Mouse (Mus musculus): ENCODE data around the gene Prrt1.

Prrt1 gene

DNA sequence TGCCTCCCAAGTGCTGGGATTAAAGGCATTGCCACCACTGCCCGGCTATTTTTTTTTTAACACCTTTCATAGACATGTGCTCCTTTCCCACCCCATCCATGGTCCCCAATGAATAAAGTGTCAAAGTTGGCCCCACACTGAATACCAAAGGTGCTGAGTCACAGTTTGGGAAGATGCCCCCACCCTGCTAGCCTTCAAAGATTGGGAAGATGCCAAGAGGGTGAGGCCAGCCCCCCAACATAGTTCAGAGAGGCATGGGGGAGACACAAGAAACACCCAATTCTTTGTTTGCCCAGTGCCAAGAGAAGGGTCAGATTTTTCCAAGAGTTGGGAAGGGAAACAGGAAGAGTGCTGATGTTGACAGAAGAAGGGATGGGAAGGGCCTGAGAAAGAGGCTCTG, 33.1 kb downstream of the Prrt1 start:
- no peak for DNase-seq (ENCODE audit: inconsistent age in 2 of 2, low spot score in 1 of 2)

DNA sequence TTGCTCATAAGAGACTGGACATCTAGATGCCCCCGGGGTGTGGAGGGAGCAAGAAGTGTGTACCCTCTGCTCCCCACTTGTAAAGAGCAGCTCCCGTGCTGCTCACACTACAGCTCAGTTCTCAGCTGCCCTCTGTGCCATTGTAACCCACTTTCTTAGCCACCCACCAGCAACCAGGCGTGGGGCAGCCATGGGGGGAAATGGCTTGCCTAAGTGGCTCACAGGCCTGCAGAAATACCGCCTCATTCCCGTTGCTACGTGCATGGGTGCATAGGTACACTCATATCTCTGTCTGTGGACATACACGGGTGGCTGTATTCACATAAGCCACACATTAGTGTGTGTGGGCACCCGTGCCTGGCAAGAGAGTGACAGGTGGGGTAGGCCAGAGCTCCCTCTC, 33.6 kb downstream of the Prrt1 start:
- no peak for DNase-seq (ENCODE audit: inconsistent age in 2 of 2, low spot score in 1 of 2)

DNA sequence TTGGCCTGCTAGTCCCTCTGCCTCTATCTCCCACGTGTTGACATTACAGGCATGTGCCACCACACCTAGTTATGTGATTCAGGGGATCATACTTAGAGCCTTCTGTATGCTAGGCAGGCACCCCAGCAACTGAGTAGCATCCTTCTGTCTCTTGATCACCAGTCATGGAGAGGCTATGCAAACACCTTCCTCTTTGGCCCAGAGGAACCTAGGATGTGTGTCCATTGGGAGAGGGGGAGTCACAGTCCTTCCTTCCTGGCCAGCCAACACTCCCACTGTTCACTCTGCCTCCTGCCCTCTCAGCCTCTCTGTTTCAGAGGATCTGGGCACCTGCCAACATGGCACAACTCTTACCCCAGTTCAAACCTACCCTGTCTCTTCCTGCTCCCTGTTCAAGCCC, 34.2 kb downstream of the Prrt1 start:
- no peak for DNase-seq (ENCODE audit: inconsistent age in 2 of 2, low spot score in 1 of 2)

DNA sequence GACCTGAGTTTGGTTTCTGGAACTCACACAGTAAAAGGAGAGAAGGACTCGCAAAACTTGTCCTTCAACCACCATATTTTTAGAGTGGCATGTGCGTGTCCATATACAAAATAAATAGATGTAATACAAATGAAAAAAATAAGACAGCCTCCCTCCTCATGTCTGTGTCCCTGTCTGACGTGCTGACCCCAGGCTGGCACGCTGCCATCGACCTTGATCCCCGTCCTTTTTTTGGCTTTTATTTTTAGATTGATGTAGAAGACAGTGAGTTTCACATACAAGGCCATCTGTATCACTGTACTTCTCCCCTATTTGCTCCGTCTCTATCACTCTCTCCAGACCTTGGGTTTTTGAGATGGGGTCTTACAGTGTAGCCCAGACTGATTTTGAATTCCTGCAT, 35.1 kb downstream of the Prrt1 start:
- DNase-seq (ENCODE audit: inconsistent age in 2 of 2, low spot score in 1 of 2), result peak; percentile 75 to 79

DNA sequence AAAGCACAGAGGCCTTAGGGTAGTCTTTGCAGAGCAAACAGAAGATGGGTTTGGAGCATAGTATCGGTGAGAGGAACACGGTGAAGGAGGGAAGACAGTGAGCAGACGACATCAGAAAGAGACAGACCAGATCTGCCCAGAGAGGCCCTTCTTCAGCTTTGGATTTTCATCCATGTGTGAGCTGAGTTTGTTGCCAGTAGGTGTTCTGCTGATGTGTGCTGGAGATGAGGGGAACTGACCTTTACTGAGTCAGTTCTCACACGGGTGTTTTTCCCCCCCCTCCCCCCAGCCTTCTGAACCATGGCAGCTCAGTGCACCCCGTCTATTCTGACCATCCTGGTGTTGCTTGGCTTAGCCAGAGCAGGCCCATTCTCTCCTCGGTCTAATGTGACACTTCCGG, 40.9 kb downstream of the Prrt1 start, which contains the start of gene Tnxb:
TSS of gene Tnxb (plus strand) at position 301 of the 400 bp plus-strand sequence.
- DNase-seq (ENCODE audit: inconsistent age in 2 of 2, low spot score in 1 of 2), result no peak

DNA sequence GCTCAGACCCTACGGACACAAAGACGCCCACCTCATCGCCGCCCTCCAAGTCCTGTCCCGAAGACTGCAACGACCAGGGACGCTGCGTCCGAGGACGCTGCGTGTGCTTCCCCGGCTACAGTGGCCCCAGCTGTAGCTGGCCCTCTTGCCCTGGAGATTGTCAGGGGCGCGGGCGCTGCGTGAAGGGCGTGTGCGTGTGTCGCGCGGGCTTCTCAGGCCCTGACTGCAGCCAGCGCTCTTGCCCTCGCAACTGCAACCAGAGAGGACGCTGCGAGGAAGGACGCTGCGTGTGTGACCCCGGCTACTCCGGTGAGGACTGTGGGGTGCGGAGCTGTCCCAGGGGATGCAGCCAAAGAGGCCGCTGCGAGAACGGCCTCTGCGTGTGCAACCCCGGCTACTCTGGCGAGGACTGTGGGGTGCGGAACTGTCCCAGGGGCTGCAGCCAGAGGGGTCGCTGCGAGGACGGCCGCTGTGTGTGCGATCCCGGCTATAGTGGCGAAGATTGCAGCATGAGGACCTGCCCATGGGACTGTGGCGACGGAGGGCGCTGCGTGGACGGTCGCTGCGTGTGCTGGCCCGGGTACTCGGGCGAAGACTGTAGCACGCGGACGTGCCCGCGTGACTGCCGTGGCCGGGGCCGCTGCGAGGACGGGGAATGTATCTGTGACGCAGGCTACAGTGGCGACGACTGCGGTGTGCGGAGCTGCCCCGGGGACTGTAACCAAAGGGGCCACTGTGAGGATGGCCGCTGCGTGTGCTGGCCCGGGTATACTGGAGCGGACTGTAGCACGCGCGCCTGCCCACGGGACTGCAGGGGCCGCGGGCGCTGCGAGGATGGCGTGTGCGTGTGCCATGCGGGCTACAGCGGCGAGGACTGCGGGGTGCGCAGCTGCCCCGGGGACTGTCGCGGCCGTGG, 42.1 kb downstream of the Prrt1 start:
- no peak for DNase-seq (ENCODE audit: inconsistent age in 2 of 2, low spot score in 1 of 2)

DNA sequence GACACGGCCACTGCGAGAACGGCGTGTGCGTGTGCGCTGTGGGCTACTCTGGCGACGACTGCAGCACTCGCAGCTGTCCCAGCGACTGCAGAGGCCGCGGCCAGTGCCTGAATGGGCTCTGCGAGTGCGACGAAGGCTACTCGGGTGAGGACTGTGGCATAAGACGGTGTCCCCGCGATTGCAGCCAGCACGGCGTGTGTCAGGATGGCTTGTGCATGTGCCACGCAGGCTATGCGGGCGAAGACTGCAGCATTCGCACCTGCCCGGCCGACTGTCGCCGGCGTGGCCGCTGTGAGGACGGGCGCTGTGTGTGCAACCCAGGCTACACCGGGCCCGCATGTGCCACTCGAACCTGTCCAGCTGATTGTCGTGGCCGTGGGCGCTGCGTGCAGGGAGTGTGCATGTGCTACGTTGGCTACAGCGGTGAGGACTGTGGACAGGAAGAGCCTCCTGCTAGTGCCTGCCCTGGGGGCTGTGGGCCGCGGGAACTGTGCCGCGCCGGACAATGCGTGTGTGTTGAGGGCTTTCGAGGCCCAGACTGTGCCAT, 43.0 kb downstream of the Prrt1 start:
- no peak for DNase-seq (ENCODE audit: inconsistent age in 2 of 2, low spot score in 1 of 2)

DNA sequence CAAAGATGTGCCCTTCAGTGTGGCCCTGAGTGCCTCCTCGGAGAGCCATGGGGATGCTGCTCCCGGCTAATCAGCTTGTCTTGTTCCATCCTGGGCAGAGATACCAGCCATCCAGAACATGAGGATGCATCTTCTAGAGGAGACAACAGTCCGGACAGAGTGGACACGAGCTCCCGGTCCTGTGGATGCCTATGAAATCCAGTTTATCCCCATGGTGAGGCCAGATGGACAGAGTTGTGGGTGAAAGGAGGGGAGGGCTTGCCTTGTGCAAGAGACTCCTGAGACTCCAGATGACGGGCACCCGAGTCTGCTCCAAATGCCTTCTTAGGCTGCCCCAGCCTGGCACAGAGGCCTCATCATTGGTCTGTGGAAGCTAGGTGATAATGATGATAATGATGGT, 43.8 kb downstream of the Prrt1 start:
- no peak for DNase-seq (ENCODE audit: inconsistent age in 2 of 2, low spot score in 1 of 2)

DNA sequence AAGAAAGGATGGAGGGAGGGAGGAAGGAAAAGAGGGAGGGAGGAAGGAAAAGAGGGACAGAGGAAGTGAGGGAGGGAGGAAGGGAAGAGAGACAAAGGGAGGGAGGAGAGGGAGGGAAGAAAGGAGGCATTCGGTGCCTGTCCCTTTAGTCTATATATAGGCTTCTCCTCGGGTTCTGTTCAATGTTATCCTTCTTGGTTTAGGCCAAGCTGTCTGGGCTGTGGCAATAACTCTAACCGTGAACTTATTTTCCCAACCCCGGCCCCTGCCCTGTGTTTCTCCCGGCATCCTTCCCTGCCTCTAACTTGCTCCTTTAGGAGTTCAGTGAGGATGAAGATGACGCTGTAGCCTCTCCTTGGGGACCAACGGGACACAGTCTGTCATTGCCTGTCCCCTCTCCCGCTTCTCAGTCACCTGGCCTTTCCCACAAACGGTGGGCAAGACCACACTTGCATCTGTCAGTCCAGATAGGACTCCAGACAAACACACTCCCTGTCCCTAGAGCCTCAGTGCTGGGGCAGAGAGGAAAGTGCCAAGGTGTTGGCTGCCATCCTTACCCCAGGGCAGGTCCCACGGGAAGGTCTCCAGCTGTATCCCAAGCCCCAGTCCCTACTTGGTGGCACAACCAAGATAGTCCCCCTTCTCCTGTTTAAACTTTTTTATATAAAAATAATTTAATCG, 45.3 kb downstream of the Prrt1 start:
- DNase-seq (ENCODE audit: inconsistent age in 2 of 2, low spot score in 1 of 2), result no peak

DNA sequence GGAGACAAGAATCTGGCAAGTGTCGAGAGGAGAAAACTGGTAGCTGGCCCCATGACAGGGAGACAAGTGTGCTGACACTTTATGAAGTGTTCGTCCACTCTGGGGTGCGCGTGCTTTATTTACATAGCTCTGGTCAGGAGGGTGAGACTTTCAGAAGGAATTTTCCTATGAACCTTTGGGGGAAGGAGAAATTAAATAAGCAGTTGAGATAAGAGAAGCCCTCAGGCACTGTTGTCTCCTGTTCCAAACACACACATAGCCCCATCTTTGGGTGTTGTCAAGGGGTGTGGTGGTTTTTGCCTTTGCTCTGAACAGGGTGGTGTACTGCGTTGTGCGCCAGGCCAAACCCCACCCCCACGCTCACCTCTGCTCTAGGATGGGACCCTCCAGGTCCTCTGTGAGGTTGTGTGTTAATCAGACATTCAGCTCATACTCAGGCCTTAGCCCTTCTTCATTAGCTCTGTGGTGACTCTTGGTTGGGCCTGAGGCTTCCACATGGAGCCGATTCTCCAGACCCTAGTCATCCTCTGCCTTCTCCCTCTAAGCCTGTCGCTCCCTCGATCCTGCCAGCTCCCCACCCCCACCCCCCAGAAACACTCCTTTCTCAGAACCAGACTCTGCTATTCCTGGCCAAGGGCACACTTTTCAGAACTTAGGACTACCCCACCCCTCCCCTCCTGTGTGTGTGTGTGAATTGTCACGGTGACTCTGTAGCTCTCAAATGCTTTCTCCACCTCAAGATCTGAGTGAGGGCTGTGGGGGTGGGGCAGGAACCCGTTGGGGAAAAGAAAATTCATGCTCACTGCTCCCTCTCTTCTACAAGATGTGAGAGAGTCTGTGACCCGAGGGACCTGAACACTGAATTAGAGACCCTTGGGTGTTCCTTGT, 46.1 kb downstream of the Prrt1 start:
- DNase-seq (ENCODE audit: inconsistent age in 2 of 2, low spot score in 1 of 2), result no peak

DNA sequence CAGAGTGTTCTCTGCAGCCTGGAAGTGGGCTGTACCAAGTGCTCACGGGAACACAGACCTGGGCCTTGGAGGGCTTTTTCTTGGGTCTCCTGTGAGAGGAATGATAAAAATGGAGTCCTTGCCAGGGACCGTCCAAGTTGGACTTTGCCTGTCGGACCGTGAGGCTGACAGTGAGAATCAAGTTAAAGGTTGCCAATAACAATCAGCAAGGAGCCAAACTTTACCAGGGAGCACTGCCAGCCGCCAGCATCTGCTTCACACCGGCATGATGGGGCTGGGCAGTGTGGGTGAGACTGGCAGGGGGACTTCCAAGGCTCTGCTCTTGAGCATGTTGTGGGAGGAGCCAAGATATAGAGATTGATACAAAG, 46.7 kb downstream of the Prrt1 start:
- DNase-seq (ENCODE audit: inconsistent age in 2 of 2, low spot score in 1 of 2), result no peak

DNA sequence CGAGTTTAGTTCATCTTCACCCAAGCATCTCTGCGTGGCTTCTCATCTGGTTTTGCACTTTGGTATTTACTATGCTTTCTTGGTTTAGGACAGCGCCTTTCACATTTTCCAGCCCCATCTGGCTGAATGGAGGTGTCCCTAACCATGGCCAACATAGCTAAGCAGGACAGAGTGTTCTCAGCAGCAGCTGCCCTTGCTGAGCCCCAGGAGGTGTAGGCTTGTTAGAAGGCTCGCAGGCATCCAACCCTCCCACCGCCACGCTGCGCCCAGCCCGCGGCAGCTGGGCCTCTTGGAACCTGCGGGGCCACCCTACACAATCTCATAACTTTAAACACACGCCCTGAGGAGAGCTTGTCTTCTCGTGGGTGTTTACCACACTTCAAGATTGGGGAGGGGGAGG, 47.3 kb downstream of the Prrt1 start:
- DNase-seq (ENCODE audit: inconsistent age in 2 of 2, low spot score in 1 of 2), result no peak

DNA sequence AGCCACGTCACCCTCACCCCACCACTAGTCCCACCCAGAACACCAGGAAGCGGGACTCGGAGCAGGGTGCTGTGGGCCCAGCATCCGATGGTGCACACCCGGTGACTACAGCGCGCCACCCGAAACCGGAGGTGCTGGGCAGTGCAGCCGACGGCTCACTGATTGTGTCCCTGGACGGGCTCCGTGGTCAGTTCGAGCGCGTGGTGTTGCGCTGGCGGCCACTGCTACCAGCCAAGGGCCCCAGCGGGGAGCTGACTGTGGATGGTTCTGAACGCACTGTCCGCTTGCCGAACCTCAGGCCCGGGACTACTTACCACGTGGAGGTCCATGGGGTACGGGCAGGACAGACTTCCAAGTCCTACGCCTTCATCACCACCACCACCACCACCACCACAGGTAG, 50.9 kb downstream of the Prrt1 start:
- DNase-seq (ENCODE audit: inconsistent age in 2 of 2, low spot score in 1 of 2), result no peak

DNA sequence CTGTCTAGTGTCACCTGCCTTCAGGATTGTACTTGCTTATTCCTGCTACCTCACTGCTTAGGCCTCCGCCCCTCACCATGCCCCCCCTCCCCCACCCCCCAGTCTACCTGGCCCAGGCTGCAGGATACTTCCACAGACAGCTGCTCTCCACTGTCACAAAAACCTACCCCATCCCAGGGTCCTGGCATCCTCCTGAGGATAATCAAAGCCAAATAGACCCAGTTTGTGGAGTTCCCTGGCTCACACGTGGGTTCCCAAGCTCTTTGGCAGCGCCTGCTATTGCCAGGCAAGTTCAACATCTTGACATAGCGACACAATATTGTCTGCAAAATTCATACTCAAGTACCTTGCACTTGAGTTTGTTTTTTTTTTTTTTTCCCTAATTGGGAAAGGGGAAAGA, 51.3 kb downstream of the Prrt1 start:
- DNase-seq (ENCODE audit: inconsistent age in 2 of 2, low spot score in 1 of 2), result no peak

DNA sequence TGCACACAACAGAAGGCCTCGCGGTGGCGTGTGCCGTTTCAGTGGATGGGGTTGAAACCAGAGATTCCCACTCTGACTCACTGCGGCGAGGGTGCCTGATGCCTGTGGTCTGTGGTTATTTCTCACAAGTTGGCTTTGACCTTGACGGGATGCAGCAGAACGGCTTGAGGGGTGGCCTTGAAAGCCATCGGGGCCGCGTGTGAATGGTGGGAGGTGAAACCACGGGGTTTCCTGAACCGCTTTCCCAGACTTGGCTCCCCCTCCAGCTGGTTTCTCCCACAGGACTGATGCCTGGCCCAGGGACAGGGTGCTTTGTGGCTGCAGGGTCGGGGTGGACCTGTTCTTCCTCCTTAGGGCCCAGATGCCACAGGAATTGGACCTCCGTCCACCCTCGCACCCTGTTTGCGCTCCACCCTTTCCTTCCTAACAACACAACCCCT, 51.8 kb downstream of the Prrt1 start:
- peak; percentile 85 to 89 for DNase-seq (ENCODE audit: inconsistent age in 2 of 2, low spot score in 1 of 2)

DNA sequence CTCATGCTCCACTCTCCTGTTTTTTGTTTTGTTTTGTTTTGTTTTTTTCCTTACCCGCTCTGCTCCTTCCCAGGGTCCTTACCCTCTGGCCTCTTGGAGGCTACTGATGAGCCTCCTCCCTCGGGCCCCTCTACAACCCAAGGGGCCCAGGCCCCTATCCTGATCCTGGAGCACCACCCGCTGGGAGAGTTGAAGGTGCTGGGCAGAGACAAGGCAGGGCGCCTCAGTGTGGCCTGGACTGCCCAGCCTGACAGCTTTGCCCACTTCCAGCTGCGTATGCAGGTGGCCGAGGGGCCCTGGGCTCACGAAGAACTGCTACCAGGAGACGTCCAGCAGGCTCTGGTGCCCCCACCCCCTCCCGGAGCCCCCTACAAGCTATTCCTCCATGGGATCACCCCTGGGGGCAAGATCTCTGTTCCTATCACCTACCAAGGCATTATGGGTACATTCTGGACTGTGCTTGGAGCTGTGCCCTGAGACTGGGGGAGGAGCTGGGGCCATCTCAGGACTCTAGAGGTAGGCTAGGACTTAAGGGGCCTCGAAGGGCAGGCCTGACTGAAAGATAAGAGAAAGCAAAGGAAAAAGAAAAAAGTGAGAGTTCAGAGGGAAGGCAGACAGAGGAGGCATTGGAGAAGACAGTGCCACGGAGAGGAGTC, 52.7 kb downstream of the Prrt1 start:
- DNase-seq (ENCODE audit: inconsistent age in 2 of 2, low spot score in 1 of 2), result peak in 1 of 2 experiments; percentile 48

All from adrenal gland, adult (tissue).